Mouse (Mus musculus) stomach, postnatal 0 days (tissue): Measurements from ENCODE around the gene Rbp7.

Source experiments
- CTCF ChIP-seq: IDR thresholded peaks from 2 replicates; pipeline ENCODE4 v1.5.1; 2016; ENCODE audit warnings: antibody characterized with exemption, low read depth, mild to moderate bottlenecking, moderate library complexity
- EP300 ChIP-seq: optimal IDR thresholded peaks from 2 replicates; pipeline ENCODE3; 2016; ENCODE audit warnings: antibody characterized with exemption

DNA sequence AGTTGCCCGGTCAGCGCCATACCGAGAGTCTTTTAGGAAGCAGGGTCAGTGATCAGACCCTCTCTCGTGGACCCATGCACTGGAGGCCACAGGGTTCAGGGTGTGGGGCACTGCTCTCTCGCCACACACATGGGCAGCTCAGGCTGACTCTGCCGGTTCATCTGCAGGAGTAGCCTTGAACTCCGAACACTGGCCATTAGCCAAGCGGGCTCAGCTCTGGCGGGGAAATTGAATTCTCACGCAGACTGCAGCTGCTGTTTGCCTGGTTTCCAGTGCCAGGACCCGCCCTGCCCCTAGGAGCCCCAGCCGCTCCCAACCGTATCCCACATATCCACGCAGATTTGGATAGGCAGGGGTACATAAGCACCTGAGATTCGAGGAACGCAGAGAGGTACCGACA, 515 bp downstream of the Rbp7 start:
- no peak for TF ChIP-seq CTCF
- TF ChIP-seq EP300: no peak
